Mouse (Mus musculus) ES-E14 (cell line): ENCODE results near the gene Nono. TPM values are rescaled to one million over a fixed set of nuclear protein-coding genes. Genes with fewer than 3 reads are reported as not detected.

Source experiments
- DNase-seq: peaks from one replicate; pipeline ENCODE4 v3.0.0-alpha.2; 2013; ENCODE audit warnings: low read depth, low spot score
- H3K27ac ChIP-seq: 2 replicates; pipeline ENCODE4 v1.5.1; 2012; ENCODE audit warnings: low read depth, mild to moderate bottlenecking, low read length, moderate library complexity, mixed read lengths; ENCODE audit not compliant: poor library complexity, insufficient read depth, severe bottlenecking
- H3K36me3 ChIP-seq: 2 replicates; pipeline ENCODE4 v1.6.1; 2012; ENCODE audit warnings: mild to moderate bottlenecking, low read length, moderate library complexity, mixed read lengths; ENCODE audit not compliant: control insufficient read depth, poor library complexity, insufficient read depth, severe bottlenecking
- H3K4me1 ChIP-seq, 2 experiments: fragments of 150-350 bp in 1 of 2; sonication (generic) in 1 of 2; 2 replicates each; pipeline ENCODE4 v1.6.1; 2012; ENCODE audit warnings: low read length in 2 of 2, mild to moderate bottlenecking in 1 of 2, mixed read lengths in 1 of 2; ENCODE audit not compliant: control insufficient read depth in 2 of 2, insufficient read depth in 2 of 2, poor library complexity in 1 of 2
- H3K4me3 ChIP-seq, 2 experiments: fragments of 150-350 bp in 1 of 2; sonication (generic) in 1 of 2; 2 replicates each; pipeline ENCODE4 v1.5.1; 2012; ENCODE audit warnings: low read length in 2 of 2, low read depth in 1 of 2, mild to moderate bottlenecking in 1 of 2, mixed read lengths in 1 of 2; ENCODE audit not compliant: insufficient read depth in 1 of 2, poor library complexity in 1 of 2, severe bottlenecking in 1 of 2
- H3K9ac ChIP-seq: 2 replicates; pipeline ENCODE4 v1.6.1; 2012; ENCODE audit warnings: low read depth, mild to moderate bottlenecking, low read length, mixed read lengths; ENCODE audit not compliant: poor library complexity, insufficient read depth, severe bottlenecking
- H3K9me3 ChIP-seq: fragments of 150-350 bp; sonication (generic); 2 replicates; pipeline ENCODE4 v1.6.1; 2012; ENCODE audit warnings: low read depth, mild to moderate bottlenecking, low read length; ENCODE audit not compliant: control insufficient read depth, insufficient read depth
- CHD2 ChIP-seq: IDR thresholded peaks from 2 replicates; pipeline ENCODE4 v1.6.1; 2014; ENCODE audit warnings: mild to moderate bottlenecking, low read depth, low read length, inconsistent platforms
- HCFC1 ChIP-seq: IDR thresholded peaks from 2 replicates; pipeline ENCODE4 v1.6.1; 2012; ENCODE audit warnings: low read length, inconsistent platforms, borderline replicate concordance; ENCODE audit not compliant: insufficient read depth
- MAFK ChIP-seq: IDR thresholded peaks from 2 replicates; pipeline ENCODE4 v1.6.1; 2014; ENCODE audit warnings: mild to moderate bottlenecking, low read depth, low read length, inconsistent platforms; ENCODE audit not compliant: insufficient read depth
- ZC3H11A ChIP-seq: IDR thresholded peaks from 2 replicates; pipeline ENCODE4 v1.6.1; 2012; ENCODE audit warnings: low read depth, mild to moderate bottlenecking, inconsistent platforms, low read length, borderline replicate concordance
- ZNF384 ChIP-seq: IDR thresholded peaks from 2 replicates; pipeline ENCODE4 v1.6.1; 2012; ENCODE audit warnings: low read depth, low read length, inconsistent platforms
- in situ Hi-C, 2 experiments: fragments of 600-800 bp; cut with MboI; formaldehyde crosslinking; loops; one replicate each; pipeline ENCODE4 v1.15.1; 2025; ENCODE audit warnings: low sequenced_read_pairs in 2 of 2, inconsistent platforms in 1 of 2; ENCODE audit not compliant: unreplicated experiment in 2 of 2
- total RNA-seq: library from RNA; depleted of rRNA; stranded (reverse); fragments of 300-350 nt; gene quantifications from 2 replicates; pipeline ENCODE4 v1.2.3, GENCODE M21; 2012

Nono gene
- total RNA-seq, 1 experiment: 271 TPM

DNA sequence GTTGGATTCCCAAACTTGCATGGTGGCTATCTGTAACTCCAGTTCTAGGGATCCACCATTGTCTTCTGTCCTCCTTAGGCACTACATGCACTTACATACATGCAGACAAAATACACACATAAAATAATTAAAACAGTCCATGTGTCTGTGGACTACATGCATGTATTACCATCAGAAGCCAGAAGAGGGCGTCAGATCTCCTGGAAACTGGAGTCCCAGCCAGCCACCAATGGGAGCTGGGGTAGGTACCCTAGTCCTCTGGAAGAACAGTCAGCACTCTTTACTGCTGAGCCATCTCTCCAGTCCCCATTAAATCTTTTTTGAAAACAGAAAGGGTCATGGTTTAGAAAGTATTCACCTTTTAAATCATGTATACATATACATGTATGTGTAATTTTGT is 1.3 kb upstream of the Nono start:
- Histone ChIP-seq H3K4me3 (no peak overlapping the region), H3K27ac (no peak overlapping the region), H3K4me1 (no peaks in the 10 kb centered on the region; a peak in 1 of 4 replicates), H3K36me3 (no peaks in the 10 kb centered on the region; the same call in none of the 2 replicates), H3K9me3 (no peaks in the 10 kb centered on the region), H3K9ac (no peak overlapping the region)
- DNase-seq: no peak
- TF ChIP-seq MAFK (no peak), HCFC1 (no peak), CHD2 (no peak), ZNF384 (no peak), ZC3H11A (no peak)
- in situ Hi-C loops: no loop called here

DNA sequence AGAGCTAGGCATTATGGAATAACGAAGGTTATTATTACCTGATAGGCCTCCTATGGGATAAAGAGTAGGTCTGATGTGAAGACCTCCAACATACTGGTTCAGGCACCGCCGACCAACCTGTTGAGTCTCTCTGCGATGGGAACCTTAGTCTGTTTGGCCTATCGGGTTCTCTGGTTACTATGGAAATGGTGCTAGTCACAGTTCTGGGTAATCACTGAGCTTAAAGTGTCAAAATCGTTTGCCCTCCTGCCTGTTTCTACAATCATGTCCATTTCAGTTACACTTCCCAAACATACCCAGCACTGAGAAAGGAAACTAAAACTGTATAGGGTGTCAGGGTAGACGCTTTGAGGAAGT is 355 bp upstream of the Nono start:
- H3K4me1 ChIP-seq: no peaks in the 10 kb centered on the region; a peak in 1 of 4 replicates
- H3K27ac ChIP-seq: peak overlapping the region; percentile 93; the same call in 1 of the 2 replicates
- TF ChIP-seq HCFC1 (no peak), ZNF384 (no peak), CHD2 (no peak), ZC3H11A (no peak), MAFK (no peak)
- H3K4me3 ChIP-seq: peak overlapping the region; percentile 73 to 80
- in situ Hi-C loops: no loop called here
- H3K9ac ChIP-seq: peak overlapping the region; percentile 85; the same call in 1 of the 2 replicates
- H3K36me3 ChIP-seq: peaks cover 4% of the 10 kb centered on the region
- DNase-seq: no peak
- H3K9me3 ChIP-seq: no peaks in the 10 kb centered on the region

DNA sequence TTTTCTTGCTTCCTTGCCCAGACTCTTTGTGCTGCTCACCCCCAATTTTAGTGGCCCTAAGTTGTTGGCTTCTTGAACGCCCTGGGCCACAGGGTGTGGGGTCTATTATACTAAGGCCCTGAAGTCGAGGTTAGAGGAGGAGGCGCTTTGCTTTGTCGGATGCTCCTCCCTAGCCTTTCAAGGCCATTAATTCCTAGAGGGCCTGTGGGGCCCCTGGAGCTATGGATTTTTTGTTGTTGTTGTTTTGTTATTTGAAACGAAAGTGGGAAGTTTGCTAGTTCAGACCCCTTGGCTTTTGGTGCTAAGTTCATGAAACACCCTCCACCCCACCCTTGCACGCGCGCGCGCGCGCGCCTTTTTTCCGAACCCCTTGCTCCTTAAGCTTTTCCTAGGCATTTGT is 858 bp downstream of the Nono start:
- peaks cover 4% of the 10 kb centered on the region for H3K36me3 ChIP-seq
- H3K4me1 ChIP-seq: no peaks in the 10 kb centered on the region; a peak in 1 of 4 replicates
- peak overlapping the region; percentile 91 to 95 for H3K4me3 ChIP-seq
- no peak for DNase-seq
- H3K9ac ChIP-seq: peak overlapping the region; percentile 81
- in situ Hi-C loops: no loop called here
- no peaks in the 10 kb centered on the region for H3K9me3 ChIP-seq
- no peak for TF ChIP-seq CHD2
- TF ChIP-seq MAFK: no peak
- no peak for TF ChIP-seq ZC3H11A
- no peak for TF ChIP-seq HCFC1
- no peak for TF ChIP-seq ZNF384
- H3K27ac ChIP-seq: peak overlapping the region; percentile 89

DNA sequence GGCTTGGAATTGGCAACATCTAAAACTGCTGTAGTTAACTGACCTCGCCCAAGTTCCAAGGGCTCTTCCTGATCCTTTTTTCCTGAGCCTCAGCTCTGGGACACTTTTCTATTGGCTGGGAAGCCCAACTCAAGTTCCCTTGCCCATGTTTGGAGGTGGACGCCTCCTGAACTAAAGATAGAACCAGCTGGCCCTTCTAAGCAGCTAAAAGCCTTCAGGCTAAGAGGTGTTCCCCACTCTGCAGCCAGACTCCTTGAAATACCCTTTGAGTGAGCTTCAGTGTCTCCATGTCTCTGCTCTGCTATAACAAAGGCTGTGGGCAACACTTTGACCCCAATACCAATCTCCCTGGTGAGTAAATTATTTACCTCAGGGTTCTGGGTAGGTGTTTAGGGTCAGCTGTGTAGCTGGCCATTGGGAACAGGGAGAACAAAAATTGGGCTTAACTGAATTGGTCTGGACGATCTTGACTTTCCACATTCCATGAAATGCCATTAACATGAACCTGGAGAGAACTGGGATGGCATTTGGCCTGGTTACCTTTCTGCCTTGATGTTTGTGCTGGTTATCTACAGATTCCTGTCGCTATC is 19.9 kb downstream of the Nono start, which contains the start of gene Itgb1bp2:
Gene Itgb1bp2 (plus strand): TSS at position 203 of the 590 bp plus-strand sequence.
- in situ Hi-C loops: loop anchor here in 1 of 2 experiments (10.0 kb wide), 1 partner anchor 206 kb away; no protein-coding TSS in a partner anchor

More for the DNA sequence above, 19.9 kb downstream of the Nono start, which contains the start of gene Itgb1bp2:
- TF ChIP-seq ZC3H11A (no peak), HCFC1 (no peak), ZNF384 (no peak), CHD2 (no peak), MAFK (no peak)
- H3K4me1 ChIP-seq: no peaks in the 10 kb centered on the region
- DNase-seq: no peak
- peaks cover 16% of the 10 kb centered on the region for H3K36me3 ChIP-seq
- H3K4me3 ChIP-seq: no peak within 1 kb of the TSS
- H3K9ac ChIP-seq: no peak within 1 kb of the TSS
- H3K9me3 ChIP-seq: no peaks in the 10 kb centered on the region
- no peak within 1 kb of the TSS for H3K27ac ChIP-seq
